Mouse (Mus musculus): ENCODE data around the gene Mrc2.

Mrc2 gene

GRCm38 (mm10) chr11:105311291-105311975 is 19.0 kb downstream of the Mrc2 start:
- no peak for DNase-seq (ENCODE audit: low read depth, low spot score)

- no peak for DNase-seq (ENCODE audit: low read depth, low spot score)
Measured at GRCm38 (mm10) chr11:105312311-105312942, 20.0 kb downstream of the Mrc2 start.

GRCm38 (mm10) chr11:105312972-105313632 is 20.7 kb downstream of the Mrc2 start:
- DNase-seq (ENCODE audit: low read depth, low spot score): no peak

GRCm38 (mm10) chr11:105313633-105314014 is 21.2 kb downstream of the Mrc2 start:
- DNase-seq (ENCODE audit: low read depth, low spot score): no peak

- no peak for DNase-seq (ENCODE audit: low read depth, low spot score)
Measured at GRCm38 (mm10) chr11:105315296-105315695, 22.9 kb downstream of the Mrc2 start.

GRCm38 (mm10) chr11:105316121-105316520 is 23.7 kb downstream of the Mrc2 start:
- no peak for DNase-seq (ENCODE audit: low read depth, low spot score)

GRCm38 (mm10) chr11:105317769-105318168 is 25.3 kb downstream of the Mrc2 start:
- no peak for DNase-seq (ENCODE audit: low read depth, low spot score)

- no peak for DNase-seq (ENCODE audit: low read depth, low spot score)
Measured at GRCm38 (mm10) chr11:105321090-105321489, 28.6 kb downstream of the Mrc2 start.

- no peak for DNase-seq (ENCODE audit: low read depth, low spot score)
Measured at GRCm38 (mm10) chr11:105323530-105323929, 31.1 kb downstream of the Mrc2 start.

GRCm38 (mm10) chr11:105327101-105327500 is 34.7 kb downstream of the Mrc2 start:
- DNase-seq (ENCODE audit: low read depth, low spot score): peak; percentile 76

- DNase-seq (ENCODE audit: low read depth, low spot score): no peak
Measured at GRCm38 (mm10) chr11:105329962-105330361, 37.5 kb downstream of the Mrc2 start.

GRCm38 (mm10) chr11:105331129-105331528 is 38.7 kb downstream of the Mrc2 start:
- DNase-seq (ENCODE audit: low read depth, low spot score): no peak

GRCm38 (mm10) chr11:105331732-105332131 is 39.3 kb downstream of the Mrc2 start:
- DNase-seq (ENCODE audit: low read depth, low spot score): no peak

GRCm38 (mm10) chr11:105332468-105332867 is 40.0 kb downstream of the Mrc2 start:
- peak; percentile 69 for DNase-seq (ENCODE audit: low read depth, low spot score)

- no peak for DNase-seq (ENCODE audit: low read depth, low spot score)
Measured at GRCm38 (mm10) chr11:105333867-105334670, 41.6 kb downstream of the Mrc2 start.

- DNase-seq (ENCODE audit: low read depth, low spot score): no peak
Measured at GRCm38 (mm10) chr11:105338596-105339390, 46.4 kb downstream of the Mrc2 start.

- DNase-seq (ENCODE audit: low read depth, low spot score): no peak
Measured at GRCm38 (mm10) chr11:105345284-105345683, 52.8 kb downstream of the Mrc2 start.

- peak; percentile 63 for DNase-seq (ENCODE audit: low read depth, low spot score)
Measured at GRCm38 (mm10) chr11:105347162-105348161, 55.0 kb downstream of the Mrc2 start.

GRCm38 (mm10) chr11:105348495-105348982 is 56.1 kb downstream of the Mrc2 start:
- DNase-seq (ENCODE audit: low read depth, low spot score): no peak
